Mouse (Mus musculus) embryonic facial prominence, embryonic 11.5 days (tissue): Measurements from ENCODE around the gene Clpb. TPM values are rescaled to one million over a fixed set of nuclear protein-coding genes. Genes with fewer than 3 reads are reported as not detected.
"Not testable (repeated sequence)": the region's sequence is repeated elsewhere in the genome, so short reads cannot be mapped to it uniquely, and the experiment has no call there.

Experiments
- ATAC-seq: fragments of 200-750 bp; cut with Nextera tagmentation; replicated peaks from 2 replicates; pipeline ENCODE4 v1.8.0; 2017; ENCODE audit warnings: low read depth; ENCODE audit not compliant: insufficient number of reproducible peaks, low FRiP score, low TSS enrichment
- DNase-seq: peaks from one replicate; pipeline ENCODE4 v3.0.0-alpha.2; 2015; ENCODE audit warnings: low spot score
- H3K27ac ChIP-seq: fragments of 300-500 bp; sonication (generic); replicated peaks from 2 replicates; pipeline ENCODE4 v1.5.1; 2014; ENCODE audit warnings: mild to moderate bottlenecking, low read depth, low read length, control low read depth
- H3K27me3 ChIP-seq: fragments of 300-500 bp; sonication (generic); 2 replicates; pipeline ENCODE4 v1.6.1; 2014; ENCODE audit warnings: mild to moderate bottlenecking, low read length, moderate library complexity, mixed read lengths; ENCODE audit not compliant: control insufficient read depth, insufficient read depth
- H3K36me3 ChIP-seq: fragments of 300-500 bp; sonication (generic); replicated peaks from 2 replicates; pipeline ENCODE4 v1.6.1; 2014; ENCODE audit warnings: low read depth, mild to moderate bottlenecking, low read length, moderate library complexity, mixed read lengths; ENCODE audit not compliant: control insufficient read depth, insufficient read depth
- H3K4me1 ChIP-seq: fragments of 300-500 bp; sonication (generic); 2 replicates; pipeline ENCODE4 v1.6.1; 2014; ENCODE audit warnings: low read length, mixed read lengths; ENCODE audit not compliant: control insufficient read depth, insufficient read depth
- H3K4me2 ChIP-seq: fragments of 300-500 bp; sonication (generic); 2 replicates; pipeline ENCODE4 v1.6.1; 2014; ENCODE audit warnings: low read depth, mild to moderate bottlenecking, control low read depth, low read length, moderate library complexity
- H3K4me3 ChIP-seq: fragments of 300-500 bp; sonication (generic); 2 replicates; pipeline ENCODE4 v1.5.1; 2014; ENCODE audit warnings: low read depth, low read length, control low read depth
- H3K9ac ChIP-seq: fragments of 300-500 bp; sonication (generic); replicated peaks from 2 replicates; pipeline ENCODE4 v1.6.1; 2014; ENCODE audit warnings: mild to moderate bottlenecking, control low read depth, low read length
- H3K9me3 ChIP-seq: fragments of 300-500 bp; sonication (generic); replicated peaks from 2 replicates; pipeline ENCODE4 v1.6.1; 2016; ENCODE audit warnings: mild to moderate bottlenecking, low read length, inconsistent platforms, mixed read lengths; ENCODE audit not compliant: control insufficient read depth
- WGBS: fragments of 180-500 bp; shearing (Covaris S2); extraction: QIAGEN DNeasy Blood & Tissue Kit; methylation state at CpG from one replicate; pipeline ENCODE4 v1.1.7; 2014; 5-methylcytosine and 5-hydroxymethylcytosine counted together
- polyA plus RNA-seq: library from polyadenylated mRNA; unstranded; fragments of >200 nt; fragmentation: Nextera tagmentation; extraction: Ambion mirVana; gene quantifications from 2 replicates; pipeline ENCODE4 v1.2.1, GENCODE M21; 2014

Gene Clpb
- polyA plus RNA-seq, result 35.8 and 38.4 TPM in 2 replicates

DNA sequence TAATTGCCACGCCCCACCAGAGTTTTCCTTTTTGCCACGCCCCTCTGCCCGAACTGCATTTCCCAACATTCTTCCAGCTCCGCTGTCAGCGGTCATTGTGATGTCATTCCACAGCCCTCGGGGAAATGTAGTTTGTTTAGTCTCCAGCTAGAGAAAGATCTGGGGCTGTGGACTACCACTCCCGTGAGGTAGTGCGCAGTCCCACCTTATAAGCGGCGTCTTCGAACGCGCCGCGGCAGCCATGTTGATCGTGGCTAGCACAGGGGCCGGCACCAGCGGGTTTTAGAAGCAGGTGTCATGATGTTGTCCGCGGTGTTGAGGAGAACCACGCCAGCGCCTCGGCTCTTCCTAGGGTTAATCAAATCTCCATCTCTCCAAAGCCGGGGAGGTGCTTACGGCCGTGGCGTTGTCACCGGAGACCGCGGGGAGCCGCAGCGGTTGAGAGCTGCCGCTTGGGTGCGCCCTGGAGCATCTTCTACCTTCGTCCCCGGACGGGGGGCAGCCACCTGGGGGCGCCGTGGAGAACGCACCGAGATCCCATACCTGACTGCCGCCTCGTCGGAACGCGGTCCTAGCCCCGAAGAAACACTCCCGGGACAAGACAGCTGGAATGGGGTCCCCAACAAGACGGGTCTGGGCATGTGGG, at the start of gene Clpb:
Gene Clpb (plus strand): TSS at position 120 of the 646 bp plus-strand sequence.
- peak; percentile 98 for ATAC-seq
- Histone ChIP-seq H3K27ac (no peak within 1 kb of the TSS), H3K4me3 (peak within 1 kb of the TSS; percentile 51), H3K36me3 (no peaks in the 10 kb centered on the region), H3K9ac (peak within 1 kb of the TSS; percentile 43), H3K4me1 (no peaks in the 10 kb centered on the region), H3K9me3 (no peaks in the 10 kb centered on the region), H3K4me2 (peak within 1 kb of the TSS; percentile 54), H3K27me3 (no peaks in the 10 kb centered on the region)
- DNase-seq, result peak; percentile 98
- under 1% methylated on average over 49 of the region's 49 CpGs for whole genome bisulfite sequencing

- no peak overlapping the region for H3K4me3 ChIP-seq
- ATAC-seq, result no peak
- no peak for DNase-seq
- WGBS, result 87% methylated on average over 7 of the region's 7 CpGs
- no peaks in the 10 kb centered on the region for H3K9me3 ChIP-seq
- H3K4me1 ChIP-seq, result no peaks in the 10 kb centered on the region
- no peak overlapping the region for H3K9ac ChIP-seq
- H3K27ac ChIP-seq, result no peak overlapping the region
- no peak overlapping the region for H3K4me2 ChIP-seq
- no peaks in the 10 kb centered on the region for H3K36me3 ChIP-seq
- H3K27me3 ChIP-seq, result no peaks in the 10 kb centered on the region
Measured at GRCm38 (mm10) chr7:101615406-101615805, 48.0 kb upstream of the Clpb start.

DNA sequence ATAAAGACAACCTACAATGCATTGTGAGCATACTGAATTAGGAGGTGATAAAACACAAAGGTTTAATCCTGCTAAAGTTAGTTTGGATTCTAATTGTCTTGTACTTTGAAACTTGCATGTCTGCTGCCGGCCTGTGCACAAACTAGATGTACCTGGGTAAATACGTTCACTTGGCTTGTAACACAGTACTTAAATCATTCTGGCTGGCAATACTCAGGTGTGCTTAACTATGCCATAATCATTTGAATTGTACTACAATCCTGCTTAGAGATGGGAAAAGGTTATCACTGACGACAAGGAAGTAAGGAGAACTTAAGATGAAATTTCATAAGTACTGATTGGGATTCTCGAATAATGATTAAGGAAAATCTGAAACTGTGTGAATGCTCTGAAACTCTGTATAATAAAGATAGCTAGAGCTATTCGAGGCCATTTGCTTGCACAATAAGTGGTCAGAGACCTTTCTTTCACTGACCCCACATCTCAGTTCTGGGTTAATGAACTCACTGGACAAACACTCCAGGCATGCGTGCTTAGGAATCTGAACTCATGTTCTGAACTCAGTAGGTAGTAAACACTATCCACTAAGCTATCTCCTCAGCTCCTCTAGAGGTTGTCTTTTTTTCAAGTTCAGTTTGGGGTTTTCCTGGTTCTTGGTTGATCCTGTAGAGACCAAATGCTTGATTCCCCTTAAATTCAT, 47.1 kb upstream of the Clpb start:
- Histone ChIP-seq H3K4me1 (no peaks in the 10 kb centered on the region), H3K36me3 (no peaks in the 10 kb centered on the region), H3K4me3 (no peak overlapping the region), H3K27me3 (no peaks in the 10 kb centered on the region), H3K9me3 (no peaks in the 10 kb centered on the region), H3K9ac (no peak overlapping the region), H3K27ac (no peak overlapping the region), H3K4me2 (no peak overlapping the region)
- DNase-seq, result no peak
- 84% methylated on average over 6 of the region's 6 CpGs for WGBS
- ATAC-seq, result no peak

DNA sequence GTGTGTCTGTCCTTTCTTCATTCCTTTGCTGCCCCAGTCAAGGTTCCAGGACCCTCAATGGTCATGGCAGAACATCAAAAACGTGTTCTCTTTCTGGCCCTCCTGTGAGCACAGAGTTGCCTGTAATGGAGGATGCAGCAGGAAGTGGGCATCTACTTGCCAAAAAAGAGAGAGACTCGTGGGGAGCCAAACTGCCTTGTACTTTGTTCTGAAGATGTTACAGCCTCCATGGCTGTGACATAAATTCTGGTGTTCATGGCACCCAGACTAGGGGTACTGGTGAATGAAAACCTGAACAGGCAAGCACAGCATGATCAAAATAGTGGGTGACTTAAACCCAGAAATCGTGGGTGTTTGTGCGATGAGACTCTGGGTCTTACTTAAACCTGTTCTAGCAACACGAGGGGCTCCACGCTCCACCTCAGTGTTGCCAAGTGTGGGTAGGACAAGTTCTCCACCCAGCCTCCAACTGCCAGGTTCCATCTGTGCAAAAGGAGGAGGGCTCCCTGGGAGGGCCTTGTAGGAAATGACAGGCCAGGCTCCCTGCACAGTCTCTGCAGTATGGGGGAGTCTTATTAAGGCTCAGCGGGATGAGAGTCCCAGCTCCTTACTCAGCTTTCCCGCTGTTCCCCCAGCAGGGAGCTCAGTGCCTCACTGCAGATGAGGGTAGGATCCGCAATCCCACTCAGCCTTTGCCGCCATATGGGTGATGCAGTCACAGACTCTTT, 45.8 kb upstream of the Clpb start:
- 69% methylated on average over 10 of the region's 10 CpGs for WGBS
- Histone ChIP-seq H3K9me3 (no peaks in the 10 kb centered on the region), H3K4me2 (no peak overlapping the region), H3K27me3 (no peaks in the 10 kb centered on the region), H3K27ac (no peak overlapping the region), H3K9ac (no peak overlapping the region), H3K4me3 (no peak overlapping the region), H3K4me1 (no peaks in the 10 kb centered on the region), H3K36me3 (no peaks in the 10 kb centered on the region)
- ATAC-seq, result no peak
- DNase-seq, result no peak

DNA sequence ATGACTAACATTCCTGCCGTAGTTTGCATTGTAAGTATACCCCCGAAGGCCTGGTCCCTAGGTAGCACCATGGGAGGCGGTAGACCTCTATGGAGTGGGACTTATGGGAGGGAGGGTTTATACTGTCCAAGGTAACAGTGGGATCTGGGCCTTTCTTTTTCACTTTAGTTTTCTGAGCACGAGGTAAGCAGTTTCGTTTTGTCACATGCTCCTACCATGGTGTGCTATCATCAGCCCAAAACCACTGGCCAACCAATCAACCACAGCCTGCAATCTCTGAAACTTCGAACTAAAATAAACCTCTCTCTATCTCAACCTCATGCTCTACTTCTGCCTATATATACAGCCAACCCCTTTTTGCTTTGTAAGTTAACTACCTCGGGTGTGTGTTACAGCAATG, 45.2 kb upstream of the Clpb start:
- Histone ChIP-seq H3K4me2 (no peak overlapping the region), H3K27me3 (no peaks in the 10 kb centered on the region), H3K4me3 (no peak overlapping the region), H3K9ac (no peak overlapping the region), H3K4me1 (no peaks in the 10 kb centered on the region), H3K27ac (no peak overlapping the region), H3K9me3 (no peaks in the 10 kb centered on the region), H3K36me3 (no peaks in the 10 kb centered on the region)
- ATAC-seq, result no peak
- whole genome bisulfite sequencing, result 84% methylated on average over 7 of the region's 7 CpGs
- DNase-seq, result no peak

DNA sequence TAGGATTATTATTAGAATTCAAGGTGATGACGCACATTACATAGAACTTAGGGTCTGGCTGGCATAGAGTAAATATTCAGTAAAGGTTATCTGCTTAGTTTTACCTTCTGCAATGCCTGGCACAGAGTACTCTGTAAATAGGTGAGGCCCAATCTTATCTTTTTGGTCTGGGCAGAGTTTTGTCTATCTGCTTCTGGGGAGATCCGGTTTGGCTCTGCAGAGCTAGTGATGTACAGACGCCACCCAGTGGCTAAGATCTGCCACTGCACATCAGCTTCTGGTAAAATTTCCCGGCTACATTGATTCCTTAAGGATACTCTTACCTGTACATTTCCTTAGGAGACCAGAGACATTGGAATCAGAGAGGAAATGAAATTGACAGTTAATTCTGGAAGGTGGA, 43.1 kb upstream of the Clpb start:
- Histone ChIP-seq H3K4me2 (no peak overlapping the region), H3K4me1 (no peaks in the 10 kb centered on the region), H3K36me3 (no peaks in the 10 kb centered on the region), H3K27ac (no peak overlapping the region), H3K9ac (no peak overlapping the region), H3K4me3 (no peak overlapping the region), H3K27me3 (no peaks in the 10 kb centered on the region), H3K9me3 (no peaks in the 10 kb centered on the region)
- DNase-seq (peak; percentile 70), ATAC-seq (no peak)
- 29% methylated on average over 4 of the region's 4 CpGs for WGBS

DNA sequence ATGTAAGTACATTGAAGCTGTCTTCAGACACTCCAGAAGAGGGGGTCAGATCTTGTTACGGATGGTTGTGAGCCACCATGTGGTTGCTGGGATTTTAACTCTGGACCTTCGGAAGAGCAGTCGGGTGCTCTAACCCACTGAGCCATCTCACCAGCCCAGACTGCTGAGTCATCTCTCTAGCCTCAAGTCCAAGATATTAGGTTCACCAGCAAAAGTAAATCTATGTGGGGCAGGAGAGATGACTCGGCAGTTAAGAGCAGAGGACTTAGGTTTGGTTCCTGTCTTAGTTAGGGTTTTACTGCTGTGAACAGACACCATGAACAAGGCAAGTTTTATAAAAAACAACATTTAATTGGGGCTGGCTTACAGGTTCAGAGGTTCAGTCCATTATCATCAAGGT, 41.6 kb upstream of the Clpb start:
- H3K27ac ChIP-seq, DNase-seq, ATAC-seq, H3K4me3 ChIP-seq, H3K27me3 ChIP-seq, H3K4me1 ChIP-seq, H3K9ac ChIP-seq, H3K36me3 ChIP-seq, H3K4me2 ChIP-seq, H3K9me3 ChIP-seq: not testable (repeated sequence)
- 81% methylated on average over 4 of the region's 4 CpGs for WGBS

GRCm38 (mm10) chr7:101624283-101624682, 39.1 kb upstream of the Clpb start:
- no peak for ATAC-seq
- no peak overlapping the region for H3K9ac ChIP-seq
- no peak overlapping the region for H3K4me3 ChIP-seq
- DNase-seq, result no peak
- no peaks in the 10 kb centered on the region for H3K27me3 ChIP-seq
- 82% methylated on average over 6 of the region's 6 CpGs for WGBS
- no peak overlapping the region for H3K4me2 ChIP-seq
- no peaks in the 10 kb centered on the region for H3K4me1 ChIP-seq
- no peaks in the 10 kb centered on the region for H3K36me3 ChIP-seq
- H3K9me3 ChIP-seq, result no peaks in the 10 kb centered on the region
- no peak overlapping the region for H3K27ac ChIP-seq
